Mouse (Mus musculus): ENCODE data around the gene Rnf207. TPM values are rescaled to one million over a fixed set of nuclear protein-coding genes. Genes with fewer than 3 reads are reported as not detected.

The Rnf207 gene
- total and polyA plus RNA-seq, 2 experiments from 2014 or later: 7.2 to 15.2 TPM

GRCm38 (mm10) chr4:152302012-152302411 lies 16.8 kb downstream of the Rnf207 start:
- no peak for TF ChIP-seq CTCF (IDR thresholded peaks at IDR 0.05)
- ATAC-seq (ENCODE audit: low FRiP score): no peak
- no peak overlapping the region for H3K4me3 ChIP-seq (ENCODE audit: low read depth, low read length)
- H3K4me1 ChIP-seq (ENCODE audit: insufficient read depth, low read length): 0 out of 2 replicates have a peak, but pooled peaks cover 8% of the 10 kb centered on the region
- no peak for DNase-seq (ENCODE audit: low spot score)
- no peaks in the 10 kb centered on the region for H3K27me3 ChIP-seq (ENCODE audit: insufficient read depth, low read length)
- H3K4me2 ChIP-seq (ENCODE audit: low read depth, low read length, poor library complexity, severe bottlenecking): no peak overlapping the region
- H3K27ac ChIP-seq (ENCODE audit: low read depth, low read length): no peak overlapping the region
- 54% methylated on average over 11 of the region's 11 CpGs for WGBS
- peaks cover 46% of the 10 kb centered on the region for H3K36me3 ChIP-seq (ENCODE audit: insufficient read depth, low read length)
- no peak overlapping the region for H3K9ac ChIP-seq (replicated peaks; ENCODE audit: low read length, poor library complexity, severe bottlenecking)
- H3K9me3 ChIP-seq (ENCODE audit: low read length): no peaks in the 10 kb centered on the region

GRCm38 (mm10) chr4:152300375-152300774 lies 18.4 kb downstream of the Rnf207 start:
- no peaks in the 10 kb centered on the region for H3K9me3 ChIP-seq (ENCODE audit: low read length)
- H3K9ac ChIP-seq (replicated peaks; ENCODE audit: low read length, poor library complexity, severe bottlenecking): no peak overlapping the region
- no peaks in the 10 kb centered on the region for H3K27me3 ChIP-seq (ENCODE audit: insufficient read depth, low read length)
- H3K36me3 ChIP-seq (ENCODE audit: insufficient read depth, low read length): peaks cover 46% of the 10 kb centered on the region
- whole genome bisulfite sequencing: 88% methylated on average over 8 of the region's 8 CpGs
- TF ChIP-seq CTCF (IDR thresholded peaks at IDR 0.05): no peak
- no peak overlapping the region for H3K4me3 ChIP-seq (ENCODE audit: low read depth, low read length)
- DNase-seq (ENCODE audit: low spot score): no peak
- no peak overlapping the region for H3K4me2 ChIP-seq (ENCODE audit: low read depth, low read length, poor library complexity, severe bottlenecking)
- 0 out of 2 replicates have a peak, but pooled peaks cover 8% of the 10 kb centered on the region for H3K4me1 ChIP-seq (ENCODE audit: insufficient read depth, low read length)
- no peak for ATAC-seq (ENCODE audit: low FRiP score)
- H3K27ac ChIP-seq (ENCODE audit: low read depth, low read length): no peak overlapping the region

GRCm38 (mm10) chr4:152298836-152299235 lies 20.0 kb downstream of the Rnf207 start:
- DNase-seq (ENCODE audit: low spot score) (no peak), ATAC-seq (ENCODE audit: low FRiP score) (no peak)
- Histone ChIP-seq H3K4me3 (ENCODE audit: low read depth, low read length) (no peak overlapping the region), H3K36me3 (ENCODE audit: insufficient read depth, low read length) (peaks cover 34% of the 10 kb centered on the region), H3K27ac (ENCODE audit: low read depth, low read length) (no peak overlapping the region), H3K4me2 (ENCODE audit: low read depth, low read length, poor library complexity, severe bottlenecking) (peak overlapping the region; percentile 85), H3K27me3 (ENCODE audit: insufficient read depth, low read length) (no peaks in the 10 kb centered on the region), H3K9ac (replicated peaks; ENCODE audit: low read length, poor library complexity, severe bottlenecking) (no peak overlapping the region), H3K9me3 (ENCODE audit: low read length) (no peaks in the 10 kb centered on the region), H3K4me1 (ENCODE audit: insufficient read depth, low read length) (0 out of 2 replicates have a peak, but pooled peaks cover 8% of the 10 kb centered on the region)
- WGBS: 81% methylated on average over 14 of the region's 14 CpGs
- TF ChIP-seq CTCF (IDR thresholded peaks at IDR 0.05): no peak

GRCm38 (mm10) chr4:152296874-152297861 lies 21.6 kb downstream of the Rnf207 start, which contains the start of gene Icmt:
Gene Icmt (plus strand): TSS chr4:152297227.
- peak within 1 kb of the TSS; percentile 88 for H3K27ac ChIP-seq (ENCODE audit: low read depth, low read length)
- H3K27me3 ChIP-seq (ENCODE audit: insufficient read depth, low read length): peaks cover 13% of the 10 kb centered on the region
- ATAC-seq (ENCODE audit: low FRiP score) (peak; percentile 94), DNase-seq (ENCODE audit: low spot score) (peak; percentile 99)
- peak within 1 kb of the TSS; percentile 99 for H3K4me3 ChIP-seq (ENCODE audit: low read depth, low read length)
- under 1% methylated on average over 113 of the region's 119 CpGs for WGBS
- 0 out of 2 replicates have a peak, but pooled peaks cover 8% of the 10 kb centered on the region for H3K4me1 ChIP-seq (ENCODE audit: insufficient read depth, low read length)
- no peaks in the 10 kb centered on the region for H3K9me3 ChIP-seq (ENCODE audit: low read length)
- TF ChIP-seq CTCF (IDR thresholded peaks at IDR 0.05): no peak
- H3K4me2 ChIP-seq (ENCODE audit: low read depth, low read length, poor library complexity, severe bottlenecking): peak within 1 kb of the TSS; percentile 85
- peak within 1 kb of the TSS; percentile 98 for H3K9ac ChIP-seq (replicated peaks; ENCODE audit: low read length, poor library complexity, severe bottlenecking)
- H3K36me3 ChIP-seq (ENCODE audit: insufficient read depth, low read length): peaks cover 23% of the 10 kb centered on the region

GRCm38 (mm10) chr4:152296371-152296770 lies 22.4 kb downstream of the Rnf207 start:
- Histone ChIP-seq H3K36me3 (ENCODE audit: insufficient read depth, low read length) (peaks cover 21% of the 10 kb centered on the region), H3K9ac (replicated peaks; ENCODE audit: low read length, poor library complexity, severe bottlenecking) (0 out of 2 replicates have a peak overlapping the region, but pooled peaks have one; percentile 5), H3K9me3 (ENCODE audit: low read length) (no peaks in the 10 kb centered on the region), H3K4me3 (ENCODE audit: low read depth, low read length) (peak overlapping the region; percentile 99), H3K4me2 (ENCODE audit: low read depth, low read length, poor library complexity, severe bottlenecking) (peak overlapping the region; percentile 85), H3K4me1 (ENCODE audit: insufficient read depth, low read length) (0 out of 2 replicates have a peak, but pooled peaks cover 8% of the 10 kb centered on the region), H3K27me3 (ENCODE audit: insufficient read depth, low read length) (peaks cover 20% of the 10 kb centered on the region), H3K27ac (ENCODE audit: low read depth, low read length) (no peak overlapping the region)
- WGBS: 25% methylated on average over 8 of the region's 8 CpGs
- ATAC-seq (ENCODE audit: low FRiP score): no peak
- TF ChIP-seq CTCF (IDR thresholded peaks at IDR 0.05): no peak
- DNase-seq (ENCODE audit: low spot score): no peak

GRCm38 (mm10) chr4:152295916-152296315 lies 22.9 kb downstream of the Rnf207 start:
- WGBS: 65% methylated on average over 4 of the region's 4 CpGs
- TF ChIP-seq CTCF (IDR thresholded peaks at IDR 0.05): no peak
- ATAC-seq (ENCODE audit: low FRiP score): no peak

More at GRCm38 (mm10) chr4:152295916-152296315, 22.9 kb downstream of the Rnf207 start:
- H3K4me2 ChIP-seq (ENCODE audit: low read depth, low read length, poor library complexity, severe bottlenecking): no peak overlapping the region
- no peak overlapping the region for H3K27ac ChIP-seq (ENCODE audit: low read depth, low read length)
- H3K4me3 ChIP-seq (ENCODE audit: low read depth, low read length): no peak overlapping the region
- peaks cover 23% of the 10 kb centered on the region for H3K27me3 ChIP-seq (ENCODE audit: insufficient read depth, low read length)
- H3K4me1 ChIP-seq (ENCODE audit: insufficient read depth, low read length): 0 out of 2 replicates have a peak, but pooled peaks cover 8% of the 10 kb centered on the region
- H3K36me3 ChIP-seq (ENCODE audit: insufficient read depth, low read length): peaks cover 16% of the 10 kb centered on the region
- H3K9me3 ChIP-seq (ENCODE audit: low read length): no peaks in the 10 kb centered on the region
- DNase-seq (ENCODE audit: low spot score): no peak
- no peak overlapping the region for H3K9ac ChIP-seq (replicated peaks; ENCODE audit: low read length, poor library complexity, severe bottlenecking)

All from midbrain, postnatal 0 days (tissue).